Mouse (Mus musculus): ENCODE results near the gene Calml4.
"Not testable (repeated sequence)": the region's sequence is repeated elsewhere in the genome, so short reads cannot be mapped to it uniquely, and the experiment has no call there.

Calml4 gene

GRCm38 (mm10) chr9:62857719-62858261, at the start of gene Calml4:
Gene Calml4, plus strand, starts transcription at chr9:62858080.
- DNase-seq (ENCODE audit: low spot score in 2 of 2) = peak in 1 of 2 experiments; percentile 65

GRCm38 (mm10) chr9:62810095-62810494, 47.8 kb upstream of the Calml4 start:
- no peak for DNase-seq (ENCODE audit: low spot score in 2 of 2)

DNA sequence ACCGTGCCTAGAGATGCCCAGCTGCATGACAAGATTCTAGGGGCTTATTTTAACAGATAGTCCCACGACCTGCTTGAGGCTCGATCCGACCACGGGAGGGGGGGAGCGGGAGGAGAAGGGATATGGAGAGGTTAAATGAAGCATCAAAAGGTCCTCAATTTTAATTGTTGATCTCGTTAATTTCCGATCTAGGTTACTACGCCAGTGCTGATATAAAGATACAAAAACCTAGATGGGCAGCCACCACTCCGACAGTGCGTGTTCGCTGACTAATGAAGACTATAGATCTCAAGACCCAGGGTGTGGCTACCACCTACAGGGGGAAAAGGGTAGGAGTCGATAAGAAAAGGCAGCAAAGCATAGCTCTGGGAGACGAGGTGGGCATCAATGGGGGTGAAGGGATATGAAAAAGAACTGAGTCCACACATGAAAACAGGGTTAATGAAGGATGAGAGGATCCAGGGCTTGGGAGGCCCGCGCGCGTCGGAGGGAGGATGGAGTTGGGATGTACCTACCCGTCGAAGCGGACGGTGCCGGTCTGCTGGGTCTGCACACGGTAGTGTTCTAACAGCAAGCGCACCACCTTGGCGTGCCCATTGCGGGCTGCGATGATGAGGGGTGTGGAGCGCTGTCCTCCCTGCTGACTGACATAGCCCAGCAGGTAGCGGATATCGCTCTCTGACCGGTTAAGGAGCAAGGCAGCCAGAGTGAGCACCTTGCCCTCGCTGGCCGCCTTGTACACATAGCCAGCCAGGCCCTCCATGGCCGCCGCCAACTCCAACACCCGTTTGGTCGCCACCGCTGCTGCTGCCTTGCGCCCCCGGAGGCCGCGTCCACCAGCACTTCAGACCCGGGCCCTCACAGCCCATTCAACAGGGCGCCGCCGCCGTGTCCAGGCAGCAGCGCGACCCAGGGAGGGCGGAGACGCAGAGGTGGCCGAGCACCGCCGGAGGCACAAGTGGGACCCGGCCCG, 47.1 kb upstream of the Calml4 start:
- peak; percentile 51 to 67 for DNase-seq (ENCODE audit: low spot score in 2 of 2)

- peak; percentile 69 to 86 for DNase-seq (ENCODE audit: low spot score in 2 of 2)
Measured at GRCm38 (mm10) chr9:62811516-62812121, 46.3 kb upstream of the Calml4 start, which contains the start of gene Fem1b. Gene Fem1b, minus strand, starts transcription at chr9:62811934.

DNA sequence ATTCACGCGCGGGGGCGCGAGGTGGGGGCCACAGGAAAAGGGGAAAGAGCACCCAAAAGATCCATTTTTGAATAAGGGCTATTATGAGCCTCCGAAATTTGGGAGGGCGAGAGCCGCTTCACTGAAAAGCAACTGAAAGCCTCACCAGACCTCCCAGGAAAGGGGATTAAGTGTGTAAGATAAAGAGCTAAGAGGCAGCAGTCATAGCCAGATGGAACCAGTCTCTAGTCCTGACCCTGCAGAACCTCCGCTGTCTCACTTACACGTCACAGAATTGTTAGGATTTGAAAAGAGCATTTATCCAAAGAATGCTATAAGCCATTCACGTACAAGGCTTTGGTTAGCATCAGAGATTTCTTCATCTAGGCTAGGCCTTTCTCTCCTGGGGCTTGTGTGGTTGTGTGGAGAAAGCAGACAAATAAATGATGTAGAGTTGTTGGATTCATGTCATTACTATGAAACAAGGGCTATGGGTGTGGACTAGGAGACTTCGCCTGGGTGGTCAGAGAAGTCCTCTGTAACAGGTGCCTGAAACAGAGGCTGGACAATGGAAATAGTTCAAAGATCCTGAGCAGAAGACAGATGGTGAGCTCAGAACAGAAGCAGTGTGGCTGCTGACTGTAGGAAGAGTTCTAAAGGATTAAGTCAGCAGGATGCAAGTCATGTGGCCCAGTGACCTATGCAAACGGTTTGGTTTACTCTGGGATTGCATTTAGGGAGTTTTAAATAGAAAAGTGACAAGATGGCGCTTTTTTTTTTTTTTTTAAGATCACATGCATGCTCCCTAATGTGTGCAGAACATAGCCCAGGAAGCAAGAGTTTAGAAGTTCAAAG, 45.4 kb upstream of the Calml4 start:
- DNase-seq (ENCODE audit: low spot score in 2 of 2) = no peak

DNA sequence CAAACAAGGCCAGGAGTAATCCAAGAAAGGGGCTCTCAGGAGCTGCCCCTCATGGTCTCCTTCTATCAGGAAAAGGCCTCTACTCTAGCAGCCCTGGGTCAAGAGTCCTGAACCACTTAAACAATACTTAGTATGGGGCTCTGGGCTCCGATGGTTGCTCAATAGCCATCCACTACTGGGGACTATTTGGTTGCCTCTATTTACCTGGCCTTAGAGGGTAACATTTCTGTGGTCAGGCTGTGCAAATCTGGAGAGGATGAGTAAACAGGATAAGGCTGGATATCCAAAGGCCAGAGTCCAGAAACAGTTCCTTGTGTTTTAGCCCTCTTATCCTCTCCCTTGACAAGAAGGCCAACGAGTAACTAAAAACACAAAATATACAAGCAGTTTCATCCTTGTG, 43.1 kb upstream of the Calml4 start:
- DNase-seq (ENCODE audit: low spot score in 2 of 2) = no peak

DNA sequence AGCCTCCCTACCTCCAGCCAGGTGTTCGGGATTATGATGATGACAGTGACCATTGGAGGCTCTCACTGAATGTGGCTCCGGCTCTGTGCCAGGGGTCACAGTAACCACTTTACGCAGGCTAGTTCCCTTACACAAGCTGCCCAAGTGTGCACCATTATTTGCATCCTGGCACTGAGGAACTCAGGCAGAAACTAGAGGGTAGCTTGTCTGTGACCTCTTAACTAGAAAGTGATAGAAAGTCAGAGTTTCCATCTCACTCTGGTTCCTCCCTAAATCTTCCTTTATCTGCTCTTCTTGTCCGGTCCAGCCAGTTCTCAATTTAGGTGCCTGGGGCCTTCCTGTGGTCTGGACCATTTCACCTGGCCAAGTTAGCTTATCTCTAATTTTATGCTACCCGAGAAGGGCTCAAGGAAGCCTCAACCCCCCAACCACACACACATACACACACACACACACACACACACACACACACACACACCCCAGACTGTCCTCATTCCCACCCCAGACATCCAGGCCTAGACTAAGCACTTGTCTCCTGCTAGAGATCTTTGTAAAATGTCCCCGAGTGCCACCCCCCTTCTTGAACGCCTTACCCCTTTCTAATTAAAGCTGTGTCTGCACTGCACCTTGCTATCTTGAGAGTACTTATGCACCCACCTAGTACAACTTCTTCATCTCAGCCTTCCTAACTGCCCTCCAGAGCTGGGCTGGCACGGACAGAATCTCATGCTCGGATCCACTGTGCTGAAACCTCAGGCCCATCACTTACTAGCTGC, 41.4 kb upstream of the Calml4 start:
- no peak for DNase-seq (ENCODE audit: low spot score in 2 of 2)

GRCm38 (mm10) chr9:62817099-62817571, 40.7 kb upstream of the Calml4 start:
- peak in 1 of 2 experiments; percentile 30 for DNase-seq (ENCODE audit: low spot score in 2 of 2)

- DNase-seq (ENCODE audit: low spot score in 2 of 2) = no peak
Measured at GRCm38 (mm10) chr9:62817828-62818614, 39.9 kb upstream of the Calml4 start.

DNA sequence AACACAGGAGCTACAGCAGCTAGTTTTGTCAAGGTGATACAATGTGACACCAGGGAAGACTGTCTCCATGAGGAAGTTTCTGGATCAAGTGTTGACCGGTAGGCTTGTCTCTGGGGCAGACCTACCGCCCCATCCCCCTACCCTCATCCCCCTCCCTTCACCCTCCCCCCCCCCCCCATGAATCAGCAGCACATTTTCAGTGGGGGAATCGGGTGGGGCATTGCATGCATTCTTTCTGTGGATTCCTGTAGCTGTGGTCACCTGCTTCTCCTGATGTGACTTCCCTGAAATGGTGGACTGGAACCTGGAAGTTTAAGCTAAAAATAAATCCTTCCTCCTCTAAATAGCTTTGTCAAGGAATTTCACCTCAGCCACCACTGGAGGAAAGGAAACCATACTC, 38.4 kb upstream of the Calml4 start:
- no peak for DNase-seq (ENCODE audit: low spot score in 2 of 2)

DNA sequence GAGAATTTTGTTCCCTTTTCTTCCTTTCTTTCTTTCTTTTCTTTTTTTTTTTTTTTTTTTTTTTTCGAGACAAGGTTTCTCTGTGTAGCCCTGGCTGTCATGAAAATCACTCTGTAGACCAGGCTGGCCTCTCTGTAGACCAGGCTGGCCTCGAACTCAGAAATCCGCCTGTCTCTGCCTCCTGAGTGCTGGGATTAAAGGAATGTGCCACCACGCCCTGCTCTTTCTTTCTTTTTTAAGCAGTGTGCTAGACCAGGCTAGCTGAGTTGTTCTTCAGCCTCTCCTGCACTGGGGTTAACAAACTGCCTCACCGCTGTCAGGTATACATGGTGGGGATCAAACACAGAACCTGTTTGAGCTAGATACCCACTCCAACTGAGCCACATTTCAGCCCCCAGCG, 38.0 kb upstream of the Calml4 start:
- not testable (repeated sequence) for DNase-seq (ENCODE audit: low spot score in 2 of 2)

DNA sequence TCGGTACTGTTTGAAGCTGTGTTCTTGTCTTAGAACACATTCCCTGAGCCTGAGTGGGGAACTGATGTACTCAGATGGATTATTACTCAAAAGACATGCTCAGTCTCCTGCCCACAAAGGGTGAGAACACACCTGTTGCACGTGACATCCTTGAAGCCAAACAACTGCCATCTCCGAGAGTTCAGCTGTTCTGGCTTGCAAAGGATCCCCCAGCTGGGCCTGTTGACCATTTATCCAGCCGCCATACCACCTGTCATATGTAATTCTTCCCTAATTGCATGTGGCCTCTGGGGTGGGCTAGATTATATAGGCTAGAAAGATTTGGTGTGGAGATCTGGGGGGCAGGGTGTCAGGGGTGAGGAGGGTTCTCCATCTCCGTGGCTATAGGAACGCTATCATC, 37.1 kb upstream of the Calml4 start:
- no peak for DNase-seq (ENCODE audit: low spot score in 2 of 2)

- DNase-seq (ENCODE audit: low spot score in 2 of 2) = no peak
Measured at GRCm38 (mm10) chr9:62821811-62822210, 36.1 kb upstream of the Calml4 start.

GRCm38 (mm10) chr9:62825791-62826393, 32.0 kb upstream of the Calml4 start:
- no peak for DNase-seq (ENCODE audit: low spot score in 2 of 2)

GRCm38 (mm10) chr9:62826456-62826855, 31.4 kb upstream of the Calml4 start:
- no peak for DNase-seq (ENCODE audit: low spot score in 2 of 2)

DNA sequence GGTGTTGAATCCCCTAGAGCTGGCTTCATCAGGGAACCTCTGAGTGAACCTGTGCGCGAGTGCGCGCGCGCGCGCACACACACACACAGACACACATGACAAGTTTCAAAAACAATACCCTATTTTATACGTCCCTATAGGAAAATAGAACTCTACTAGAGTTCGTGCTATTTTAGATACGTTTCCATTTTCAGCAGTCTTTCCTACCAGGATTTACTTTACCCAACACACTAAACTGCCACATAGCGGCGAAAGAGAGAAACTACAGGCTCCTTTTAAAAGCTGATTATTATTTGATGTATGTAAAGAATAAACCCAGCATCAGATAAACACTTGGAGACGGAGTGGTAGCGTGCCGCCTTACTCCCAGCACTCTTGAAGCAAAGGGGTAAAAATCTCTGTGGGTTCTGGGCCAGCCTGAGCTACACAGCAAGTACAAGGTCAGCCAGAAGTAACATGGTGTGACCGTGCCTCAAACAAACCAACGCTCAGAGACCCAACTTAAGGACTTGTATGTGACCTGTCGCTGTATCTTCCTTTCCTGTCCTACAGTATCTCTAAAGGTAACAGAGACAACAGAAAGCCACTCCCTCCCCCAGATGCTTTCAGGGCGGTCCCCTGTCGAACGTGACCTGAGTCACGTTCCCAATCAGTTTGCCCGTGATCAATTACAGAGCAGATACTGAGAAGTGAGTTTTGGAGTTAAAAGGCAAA, 29.8 kb upstream of the Calml4 start:
- no peak for DNase-seq (ENCODE audit: low spot score in 2 of 2)

DNA sequence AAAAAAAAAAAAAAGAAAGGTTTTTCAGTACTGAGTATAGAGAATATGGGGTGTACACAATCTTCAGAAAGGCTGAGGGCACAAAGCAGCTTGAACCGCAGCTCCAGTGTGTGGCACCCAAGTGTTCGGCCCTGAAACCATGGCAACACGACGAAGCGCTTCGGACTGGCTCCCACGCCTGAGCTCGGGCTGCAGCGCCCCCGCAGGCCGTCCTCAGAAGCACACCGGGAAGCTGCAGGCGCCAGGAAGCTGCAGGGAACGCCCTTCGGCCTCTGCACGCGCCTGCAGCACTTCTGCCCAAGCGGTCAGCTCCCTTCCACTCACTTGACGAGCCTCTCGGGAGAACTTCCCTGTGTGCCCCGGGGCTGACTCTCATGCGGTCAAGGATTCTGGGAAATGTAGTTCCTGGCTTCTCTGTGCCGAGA, 29.2 kb upstream of the Calml4 start:
- peak; percentile 94 to 97 for DNase-seq (ENCODE audit: low spot score in 2 of 2)

DNA sequence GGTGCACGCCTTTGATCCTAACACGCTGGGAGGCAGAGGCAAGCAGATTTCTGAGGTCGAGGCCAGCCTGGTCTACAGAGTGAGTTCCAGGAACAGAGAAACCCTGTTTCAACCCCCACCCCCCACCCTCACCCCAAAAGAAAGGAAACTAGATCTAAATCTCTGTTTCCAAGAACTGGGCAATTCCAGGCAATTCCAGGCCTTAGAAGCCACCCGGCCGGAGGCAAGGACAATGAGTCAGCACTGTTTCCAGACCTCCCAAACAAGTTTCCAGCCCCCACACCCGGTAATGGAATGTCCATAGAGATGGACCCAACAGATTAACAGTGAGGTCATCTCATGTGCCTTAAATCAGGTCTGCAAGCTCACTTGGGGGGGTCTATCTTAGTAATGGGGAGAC, 28.0 kb upstream of the Calml4 start:
- DNase-seq (ENCODE audit: low spot score in 2 of 2) = no peak

DNA sequence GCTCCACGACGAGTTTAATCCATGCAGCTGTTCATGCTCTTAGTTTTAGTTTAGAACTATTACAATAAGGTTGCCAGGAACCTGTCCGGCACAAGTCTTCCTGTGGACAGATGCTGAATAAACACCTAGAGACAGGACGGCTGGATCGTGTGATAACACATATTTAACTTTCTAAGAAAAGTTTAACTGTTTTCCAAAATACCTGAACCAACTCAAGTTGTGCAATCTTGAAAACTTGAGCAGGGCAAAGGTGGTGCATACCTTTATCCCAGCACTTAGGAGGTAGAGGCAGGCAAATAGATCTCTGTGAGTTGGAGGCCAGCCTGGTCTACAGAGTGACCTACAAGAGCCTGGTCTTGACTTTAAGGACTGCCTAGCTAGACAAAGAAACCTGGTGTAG, 23.0 kb upstream of the Calml4 start:
- no peak for DNase-seq (ENCODE audit: low spot score in 2 of 2)

Data from cerebellum, postnatal 4 days (tissue).